Mouse (Mus musculus) CH12.LX (cell line): ENCODE data around the gene Hsd17b7.

Experiments
- CTCF ChIP-seq, 2 experiments: IDR thresholded peaks in 1 of 2; conservative IDR thresholded peaks in 1 of 2; 2 replicates each; pipeline ENCODE4 v1.5.1; 2011 to 2012; ENCODE audit warnings: low read depth in 2 of 2, low read length in 2 of 2, improper control_type of control experiment in 1 of 2, inconsistent platforms in 1 of 2, mild to moderate bottlenecking in 1 of 2, moderate library complexity in 1 of 2
- ELF1 ChIP-seq: IDR thresholded peaks from 2 replicates; pipeline ENCODE4 v1.6.1; 2014; ENCODE audit warnings: low read depth, mild to moderate bottlenecking, inconsistent platforms, low read length, improper control_type of control experiment
- EP300 ChIP-seq: IDR thresholded peaks from 2 replicates; pipeline ENCODE4 v1.6.1; 2011; ENCODE audit warnings: low read length, improper control_type of control experiment
- ETS1 ChIP-seq: conservative IDR thresholded peaks from 2 replicates; pipeline ENCODE4 v1.6.1; 2012; ENCODE audit warnings: low read depth, mild to moderate bottlenecking, inconsistent platforms, low read length, improper control_type of control experiment, moderate library complexity
- MAZ ChIP-seq: IDR thresholded peaks from 2 replicates; pipeline ENCODE4 v1.6.1; 2012; ENCODE audit warnings: low read depth, mild to moderate bottlenecking, inconsistent platforms, low read length, improper control_type of control experiment, moderate library complexity
- MYC ChIP-seq: IDR thresholded peaks from 2 replicates; pipeline ENCODE4 v1.6.1; 2011; ENCODE audit warnings: low read depth, mild to moderate bottlenecking, improper control_type of control experiment, low read length
- NRF1 ChIP-seq: IDR thresholded peaks from 2 replicates; pipeline ENCODE4 v1.6.1; 2014; ENCODE audit warnings: low read depth, mild to moderate bottlenecking, inconsistent platforms, low read length, improper control_type of control experiment, moderate library complexity
- POLR2A ChIP-seq: IDR thresholded peaks from 2 replicates; pipeline ENCODE4 v1.6.1; 2011; ENCODE audit warnings: low read depth, mild to moderate bottlenecking, improper control_type of control experiment, low read length
- RAD21 ChIP-seq: IDR thresholded peaks from 2 replicates; pipeline ENCODE4 v1.6.1; 2011; ENCODE audit warnings: low read depth, mild to moderate bottlenecking, low read length, improper control_type of control experiment, moderate library complexity
- ZMIZ1 ChIP-seq: IDR thresholded peaks from 2 replicates; pipeline ENCODE4 v1.6.1; 2012; ENCODE audit warnings: low read depth, mild to moderate bottlenecking, inconsistent platforms, low read length, improper control_type of control experiment

DNA sequence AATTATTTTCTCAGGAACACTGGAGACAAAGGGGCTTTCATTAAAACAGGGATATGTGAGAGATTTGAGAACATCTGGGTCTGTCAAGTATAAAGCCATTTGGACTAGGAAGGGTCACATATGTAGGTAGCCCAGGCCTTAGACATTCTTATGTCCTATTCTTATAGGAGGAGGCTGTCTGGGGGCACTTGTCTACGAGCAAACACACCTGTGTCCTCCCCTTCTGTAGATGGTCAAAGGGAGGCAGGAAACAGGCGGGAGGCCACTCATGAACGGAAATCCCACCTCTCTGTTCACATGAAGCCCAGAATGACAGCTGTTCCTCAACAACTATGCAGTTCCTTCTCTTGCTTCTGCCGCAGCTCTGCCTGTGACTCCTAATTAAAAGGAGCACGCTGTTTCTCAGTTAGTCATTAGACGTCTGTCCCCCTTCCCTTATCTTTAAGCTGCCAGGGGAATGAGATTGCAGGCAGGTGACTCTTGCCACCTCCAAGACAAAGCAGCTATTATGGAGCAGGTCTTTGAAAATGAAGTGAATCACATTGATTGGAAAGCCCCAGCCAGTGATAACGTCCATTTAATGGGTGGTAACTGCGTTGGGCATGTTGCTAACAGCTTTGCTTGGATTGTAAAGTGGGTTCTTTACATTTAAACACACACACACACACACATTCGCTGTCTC, 51.8 kb downstream of the Hsd17b7 start:
- TF ChIP-seq POLR2A (no peak), CTCF (conservative IDR thresholded peaks at IDR 0.05 in 1 of 2, IDR thresholded peaks at IDR 0.05 in 1 of 2; ENCODE audit: low read depth in 2 of 2, low read length in 2 of 2) (no peak), ZMIZ1 (no peak), EP300 (no peak), MYC (no peak), ETS1 (no peak), NRF1 (no peak), MAZ (no peak), RAD21 (no peak), ELF1 (no peak)
